Mouse (Mus musculus) lung, embryonic 16.5 days (tissue): ENCODE measurements around the gene Tor4a. TPM values are rescaled to one million over a fixed set of nuclear protein-coding genes. Genes with fewer than 3 reads are reported as not detected.

Experiments used
- ATAC-seq: fragments of 200-750 bp; cut with Nextera tagmentation; 2 replicates; pipeline ENCODE4 v1.8.0; 2017; ENCODE audit warnings: low read depth, mild to moderate bottlenecking, moderate library complexity
- H3K27ac ChIP-seq: fragments of 300-500 bp; sonication (generic); 2 replicates; pipeline ENCODE4 v1.5.1; 2014; ENCODE audit warnings: mild to moderate bottlenecking, control low read depth, low read length
- H3K27me3 ChIP-seq: fragments of 300-500 bp; sonication (generic); 2 replicates; pipeline ENCODE4 v1.6.1; 2014; ENCODE audit warnings: low read depth, low read length, mixed read lengths; ENCODE audit not compliant: control insufficient read depth, insufficient read depth
- H3K36me3 ChIP-seq: fragments of 300-500 bp; sonication (generic); 2 replicates; pipeline ENCODE4 v1.6.1; 2014; ENCODE audit warnings: low read length; ENCODE audit not compliant: control insufficient read depth, insufficient read depth
- H3K4me1 ChIP-seq: fragments of 300-500 bp; sonication (generic); replicated peaks from 2 replicates; pipeline ENCODE4 v1.6.1; 2014; ENCODE audit warnings: low read length, mixed read lengths; ENCODE audit not compliant: control insufficient read depth, insufficient read depth
- H3K4me2 ChIP-seq: fragments of 300-500 bp; sonication (generic); 2 replicates; pipeline ENCODE4 v1.6.1; 2014; ENCODE audit warnings: low read depth, low read length, control low read depth
- H3K4me3 ChIP-seq: fragments of 300-500 bp; sonication (generic); 2 replicates; pipeline ENCODE4 v1.5.1; 2014; ENCODE audit warnings: mild to moderate bottlenecking, low read length, control low read depth
- H3K9ac ChIP-seq: fragments of 300-500 bp; sonication (generic); 2 replicates; pipeline ENCODE4 v1.6.1; 2014; ENCODE audit warnings: low read length, control low read depth
- H3K9me3 ChIP-seq: fragments of 300-500 bp; sonication (generic); 2 replicates; pipeline ENCODE4 v1.6.1; 2016; ENCODE audit warnings: low read length; ENCODE audit not compliant: control insufficient read depth
- WGBS: fragments of 180-500 bp; shearing (Covaris S2); extraction: QIAGEN DNeasy Blood & Tissue Kit; methylation state at CpG from one replicate; pipeline ENCODE4 v1.1.7; 2014; 5-methylcytosine and 5-hydroxymethylcytosine counted together
- polyA plus RNA-seq: library from polyadenylated mRNA; unstranded; fragments of >200 nt; fragmentation: Nextera tagmentation; extraction: Ambion mirVana; gene quantifications from 2 replicates; pipeline ENCODE4 v1.2.1, GENCODE M21; 2015

Gene Tor4a
- polyA plus RNA-seq, 1 experiment from 2014 or later, result 10.0 TPM

- Histone ChIP-seq H3K4me2 (no peak overlapping the region), H3K36me3 (no peaks in the 10 kb centered on the region), H3K27me3 (peaks cover 10% of the 10 kb centered on the region), H3K9me3 (no peaks in the 10 kb centered on the region), H3K9ac (no peak overlapping the region), H3K4me1 (peaks cover 8% of the 10 kb centered on the region), H3K4me3 (no peak overlapping the region), H3K27ac (no peak overlapping the region)
- ATAC-seq, result no peak
- 43% methylated on average over 4 of the region's 4 CpGs for WGBS
Measured at GRCm38 (mm10) chr2:25237522-25237921, 40.8 kb upstream of the Tor4a start.

GRCm38 (mm10) chr2:25236614-25237013 is 39.9 kb upstream of the Tor4a start, which contains the start of gene Rnf224:
Gene Rnf224 (minus strand): TSS chr2:25236787.
- peaks cover 8% of the 10 kb centered on the region for H3K4me1 ChIP-seq
- no peak within 1 kb of the TSS for H3K27ac ChIP-seq
- no peaks in the 10 kb centered on the region for H3K36me3 ChIP-seq
- peaks cover 1% of the 10 kb centered on the region for H3K27me3 ChIP-seq
- ATAC-seq, result no peak
- 24% methylated on average over 8 of the region's 8 CpGs for WGBS
- H3K9ac ChIP-seq, result no peak within 1 kb of the TSS
- no peak within 1 kb of the TSS for H3K4me3 ChIP-seq
- H3K9me3 ChIP-seq, result no peaks in the 10 kb centered on the region
- no peak within 1 kb of the TSS for H3K4me2 ChIP-seq

- no peaks in the 10 kb centered on the region for H3K27me3 ChIP-seq
- no peaks in the 10 kb centered on the region for H3K36me3 ChIP-seq
- H3K4me1 ChIP-seq, result no peaks in the 10 kb centered on the region
- no peak overlapping the region for H3K4me3 ChIP-seq
- 45% methylated on average over 5 of the region's 5 CpGs for WGBS
- no peak overlapping the region for H3K9ac ChIP-seq
- no peaks in the 10 kb centered on the region for H3K9me3 ChIP-seq
- no peak overlapping the region for H3K27ac ChIP-seq
- H3K4me2 ChIP-seq, result no peak overlapping the region
- ATAC-seq, result no peak
Measured at GRCm38 (mm10) chr2:25234551-25235220, 38.0 kb upstream of the Tor4a start.

- Histone ChIP-seq H3K27me3 (no peaks in the 10 kb centered on the region), H3K4me2 (no peak within 1 kb of the TSS), H3K4me1 (no peaks in the 10 kb centered on the region; the same call in 1 of the 2 replicates), H3K27ac (no peak within 1 kb of the TSS), H3K9ac (no peak within 1 kb of the TSS), H3K36me3 (no peaks in the 10 kb centered on the region), H3K4me3 (no peak within 1 kb of the TSS), H3K9me3 (no peaks in the 10 kb centered on the region)
- no peak for ATAC-seq
- WGBS, result 61% methylated on average over 3 of the region's 3 CpGs
Measured at GRCm38 (mm10) chr2:25234050-25234449, 37.4 kb upstream of the Tor4a start, which contains the start of gene Slc34a3. Gene Slc34a3 (minus strand): TSS chr2:25234364.

GRCm38 (mm10) chr2:25233421-25233820 is 36.7 kb upstream of the Tor4a start:
- no peak overlapping the region for H3K4me2 ChIP-seq
- no peak for ATAC-seq
- no peaks in the 10 kb centered on the region for H3K36me3 ChIP-seq
- peaks cover 5% of the 10 kb centered on the region; the same call in 1 of the 2 replicates for H3K4me1 ChIP-seq
- WGBS, result 59% methylated on average over 4 of the region's 4 CpGs
- no peak overlapping the region for H3K9ac ChIP-seq
- H3K27ac ChIP-seq, result no peak overlapping the region
- no peak overlapping the region for H3K4me3 ChIP-seq
- no peaks in the 10 kb centered on the region for H3K9me3 ChIP-seq
- H3K27me3 ChIP-seq, result no peaks in the 10 kb centered on the region

GRCm38 (mm10) chr2:25231038-25231437 is 34.4 kb upstream of the Tor4a start:
- Histone ChIP-seq H3K4me1 (peaks cover 9% of the 10 kb centered on the region; the same call in 1 of the 2 replicates), H3K36me3 (no peaks in the 10 kb centered on the region), H3K9me3 (no peaks in the 10 kb centered on the region), H3K27me3 (no peaks in the 10 kb centered on the region), H3K4me3 (no peak overlapping the region), H3K27ac (no peak overlapping the region), H3K4me2 (no peak overlapping the region), H3K9ac (no peak overlapping the region)
- WGBS, result 57% methylated on average over 12 of the region's 12 CpGs
- ATAC-seq, result no peak

GRCm38 (mm10) chr2:25230581-25230980 is 33.9 kb upstream of the Tor4a start:
- ATAC-seq, result no peak
- Histone ChIP-seq H3K36me3 (no peaks in the 10 kb centered on the region), H3K4me3 (no peak overlapping the region), H3K4me1 (peaks cover 13% of the 10 kb centered on the region), H3K9ac (no peak overlapping the region), H3K27ac (no peak overlapping the region), H3K27me3 (no peaks in the 10 kb centered on the region), H3K4me2 (no peak overlapping the region), H3K9me3 (no peaks in the 10 kb centered on the region)
- 75% methylated on average over 7 of the region's 7 CpGs for WGBS

GRCm38 (mm10) chr2:25229582-25229981 is 32.9 kb upstream of the Tor4a start:
- H3K9ac ChIP-seq, result no peak overlapping the region
- no peak overlapping the region for H3K4me3 ChIP-seq
- peaks cover 16% of the 10 kb centered on the region for H3K4me1 ChIP-seq
- H3K36me3 ChIP-seq, result no peaks in the 10 kb centered on the region
- no peak overlapping the region for H3K27ac ChIP-seq
- no peaks in the 10 kb centered on the region for H3K9me3 ChIP-seq
- no peaks in the 10 kb centered on the region for H3K27me3 ChIP-seq
- no peak for ATAC-seq
- H3K4me2 ChIP-seq, result no peak overlapping the region
- WGBS, result 64% methylated on average over 5 of the region's 5 CpGs

- H3K4me1 ChIP-seq, result peaks cover 16% of the 10 kb centered on the region
Measured at GRCm38 (mm10) chr2:25228995-25229530, 32.4 kb upstream of the Tor4a start.

More at GRCm38 (mm10) chr2:25228995-25229530, 32.4 kb upstream of the Tor4a start:
- 69% methylated on average over 6 of the region's 6 CpGs for WGBS
- Histone ChIP-seq H3K4me3 (no peak overlapping the region), H3K9me3 (no peaks in the 10 kb centered on the region), H3K36me3 (no peaks in the 10 kb centered on the region), H3K4me2 (no peak overlapping the region), H3K9ac (peak overlapping the region; percentile 24; the same call in 1 of the 2 replicates), H3K27ac (no peak overlapping the region), H3K27me3 (no peaks in the 10 kb centered on the region)
- no peak for ATAC-seq
